Mouse (Mus musculus) CD4-positive helper T cell, adult 2 months (primary cell): ENCODE data around the gene Nav1.
"Not testable (repeated sequence)": the region's sequence is repeated elsewhere in the genome, so short reads cannot be mapped to it uniquely, and the experiment has no call there.

Experiments used
- DNase-seq: peaks from one replicate; pipeline ENCODE4 v3.0.0-alpha.2; 2012; ENCODE audit warnings: low read depth, missing footprints, low spot score

Nav1 gene

GRCm38 (mm10) chr1:135485179-135485578 lies 121.9 kb downstream of the Nav1 start:
- no peak for DNase-seq

- DNase-seq: not testable (repeated sequence)
Observed at GRCm38 (mm10) chr1:135484503-135485051, 122.5 kb downstream of the Nav1 start.

- no peak for DNase-seq
Observed at GRCm38 (mm10) chr1:135483971-135484370, 123.1 kb downstream of the Nav1 start.

GRCm38 (mm10) chr1:135482666-135483065 lies 124.4 kb downstream of the Nav1 start:
- no peak for DNase-seq

GRCm38 (mm10) chr1:135481656-135482055 lies 125.4 kb downstream of the Nav1 start:
- no peak for DNase-seq

GRCm38 (mm10) chr1:135480815-135481214 lies 126.3 kb downstream of the Nav1 start:
- no peak for DNase-seq

- no peak for DNase-seq
Observed at GRCm38 (mm10) chr1:135475571-135475895, 131.6 kb downstream of the Nav1 start.

GRCm38 (mm10) chr1:135474861-135475570 lies 132.1 kb downstream of the Nav1 start:
- no peak for DNase-seq

- DNase-seq: no peak
Observed at GRCm38 (mm10) chr1:135472536-135472935, 134.6 kb downstream of the Nav1 start.

GRCm38 (mm10) chr1:135471742-135472141 lies 135.4 kb downstream of the Nav1 start:
- DNase-seq: no peak

- no peak for DNase-seq
Observed at GRCm38 (mm10) chr1:135470546-135470945, 136.5 kb downstream of the Nav1 start.

GRCm38 (mm10) chr1:135467462-135467861 lies 139.6 kb downstream of the Nav1 start:
- no peak for DNase-seq

- DNase-seq: no peak
Observed at GRCm38 (mm10) chr1:135466935-135467334, 140.2 kb downstream of the Nav1 start.

- DNase-seq: no peak
Observed at GRCm38 (mm10) chr1:135465734-135466133, 141.4 kb downstream of the Nav1 start.

GRCm38 (mm10) chr1:135462736-135463135 lies 144.4 kb downstream of the Nav1 start:
- DNase-seq: no peak

- DNase-seq: no peak
Observed at GRCm38 (mm10) chr1:135462304-135462703, 144.8 kb downstream of the Nav1 start.

GRCm38 (mm10) chr1:135461097-135461730 lies 145.9 kb downstream of the Nav1 start:
- DNase-seq: peak; percentile 15

GRCm38 (mm10) chr1:135460521-135460920 lies 146.6 kb downstream of the Nav1 start:
- DNase-seq: no peak

- no peak for DNase-seq
Observed at GRCm38 (mm10) chr1:135457860-135458259, 149.2 kb downstream of the Nav1 start.

GRCm38 (mm10) chr1:135452259-135452658 lies 154.8 kb downstream of the Nav1 start:
- DNase-seq: peak; percentile 21

- no peak for DNase-seq
Observed at GRCm38 (mm10) chr1:135451419-135451818, 155.7 kb downstream of the Nav1 start.

- DNase-seq: no peak
Observed at GRCm38 (mm10) chr1:135449876-135450275, 157.2 kb downstream of the Nav1 start.

- DNase-seq: no peak
Observed at GRCm38 (mm10) chr1:135448940-135449339, 158.2 kb downstream of the Nav1 start.
